Mouse (Mus musculus) embryonic facial prominence, embryonic 11.5 days (tissue): Measurements from ENCODE around the gene Foxj1. TPM values are rescaled to one million over a fixed set of nuclear protein-coding genes. Genes with fewer than 3 reads are reported as not detected.

Source experiments
- ATAC-seq: fragments of 200-750 bp; cut with Nextera tagmentation; replicated peaks from 2 replicates; pipeline ENCODE4 v1.8.0; 2017; ENCODE audit warnings: low read depth; ENCODE audit not compliant: insufficient number of reproducible peaks, low FRiP score, low TSS enrichment
- DNase-seq: peaks from one replicate; pipeline ENCODE4 v3.0.0-alpha.2; 2015; ENCODE audit warnings: low spot score
- H3K27ac ChIP-seq: fragments of 300-500 bp; sonication (generic); replicated peaks from 2 replicates; pipeline ENCODE4 v1.5.1; 2014; ENCODE audit warnings: mild to moderate bottlenecking, low read depth, low read length, control low read depth
- H3K27me3 ChIP-seq: fragments of 300-500 bp; sonication (generic); 2 replicates; pipeline ENCODE4 v1.6.1; 2014; ENCODE audit warnings: mild to moderate bottlenecking, low read length, moderate library complexity, mixed read lengths; ENCODE audit not compliant: control insufficient read depth, insufficient read depth
- H3K36me3 ChIP-seq: fragments of 300-500 bp; sonication (generic); replicated peaks from 2 replicates; pipeline ENCODE4 v1.6.1; 2014; ENCODE audit warnings: low read depth, mild to moderate bottlenecking, low read length, moderate library complexity, mixed read lengths; ENCODE audit not compliant: control insufficient read depth, insufficient read depth
- H3K4me1 ChIP-seq: fragments of 300-500 bp; sonication (generic); 2 replicates; pipeline ENCODE4 v1.6.1; 2014; ENCODE audit warnings: low read length, mixed read lengths; ENCODE audit not compliant: control insufficient read depth, insufficient read depth
- H3K4me2 ChIP-seq: fragments of 300-500 bp; sonication (generic); 2 replicates; pipeline ENCODE4 v1.6.1; 2014; ENCODE audit warnings: low read depth, mild to moderate bottlenecking, control low read depth, low read length, moderate library complexity
- H3K4me3 ChIP-seq: fragments of 300-500 bp; sonication (generic); 2 replicates; pipeline ENCODE4 v1.5.1; 2014; ENCODE audit warnings: low read depth, low read length, control low read depth
- H3K9ac ChIP-seq: fragments of 300-500 bp; sonication (generic); replicated peaks from 2 replicates; pipeline ENCODE4 v1.6.1; 2014; ENCODE audit warnings: mild to moderate bottlenecking, control low read depth, low read length
- H3K9me3 ChIP-seq: fragments of 300-500 bp; sonication (generic); replicated peaks from 2 replicates; pipeline ENCODE4 v1.6.1; 2016; ENCODE audit warnings: mild to moderate bottlenecking, low read length, inconsistent platforms, mixed read lengths; ENCODE audit not compliant: control insufficient read depth
- WGBS: fragments of 180-500 bp; shearing (Covaris S2); extraction: QIAGEN DNeasy Blood & Tissue Kit; methylation state at CpG from one replicate; pipeline ENCODE4 v1.1.7; 2014; 5-methylcytosine and 5-hydroxymethylcytosine counted together
- polyA plus RNA-seq: library from polyadenylated mRNA; unstranded; fragments of >200 nt; fragmentation: Nextera tagmentation; extraction: Ambion mirVana; gene quantifications from 2 replicates; pipeline ENCODE4 v1.2.1, GENCODE M21; 2014

Gene Foxj1
- polyA plus RNA-seq, 1 experiment from 2014 or later, result 0.79 TPM

GRCm38 (mm10) chr11:116337000-116337399 is 1.8 kb upstream of the Foxj1 start:
- peaks cover 3% of the 10 kb centered on the region for H3K4me1 ChIP-seq
- WGBS, result 66% methylated on average over 12 of the region's 12 CpGs

GRCm38 (mm10) chr11:116336393-116336792 is 1.2 kb upstream of the Foxj1 start:
- 92% methylated on average over 4 of the region's 4 CpGs for WGBS
- H3K27ac ChIP-seq, result no peak overlapping the region
- DNase-seq (no peak), ATAC-seq (no peak)
- no peak overlapping the region for H3K4me3 ChIP-seq
- H3K9ac ChIP-seq, result no peak overlapping the region; the same call in 1 of the 2 replicates
- peaks cover 16% of the 10 kb centered on the region for H3K27me3 ChIP-seq
- no peaks in the 10 kb centered on the region for H3K36me3 ChIP-seq
- H3K9me3 ChIP-seq, result no peaks in the 10 kb centered on the region
- peak overlapping the region; percentile 96; the same call in 1 of the 2 replicates for H3K4me2 ChIP-seq
- H3K4me1 ChIP-seq, result peaks cover 4% of the 10 kb centered on the region

More at GRCm38 (mm10) chr11:116337000-116337399, 1.8 kb upstream of the Foxj1 start:
- Histone ChIP-seq H3K4me3 (no peak overlapping the region), H3K27ac (no peak overlapping the region), H3K4me2 (no peak overlapping the region), H3K9ac (0 out of 2 replicates have a peak overlapping the region, but pooled peaks have one; percentile 9), H3K36me3 (no peaks in the 10 kb centered on the region), H3K9me3 (no peaks in the 10 kb centered on the region), H3K27me3 (peaks cover 16% of the 10 kb centered on the region)
- DNase-seq (no peak), ATAC-seq (no peak)

DNA sequence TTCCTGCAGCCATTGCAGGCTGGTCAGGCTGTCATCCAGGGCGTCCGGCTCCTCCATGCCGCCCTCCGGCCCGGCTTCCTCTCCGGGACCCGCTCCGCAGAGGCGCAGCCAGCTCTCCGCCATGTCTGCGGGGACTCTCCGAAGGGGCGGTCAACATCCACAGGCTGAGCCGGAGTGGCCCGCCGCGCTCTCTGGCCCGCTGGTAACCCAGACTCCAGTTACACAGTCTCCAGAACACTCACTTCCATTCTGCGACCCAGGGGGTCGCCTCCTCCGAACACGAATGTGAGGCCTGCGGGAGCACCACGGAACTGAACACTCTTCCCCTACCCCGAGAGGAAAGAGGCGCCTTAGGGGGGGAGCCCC is 799 bp downstream of the Foxj1 start:
- Histone ChIP-seq H3K4me3 (peak overlapping the region; percentile 26), H3K27ac (no peak overlapping the region), H3K9me3 (no peaks in the 10 kb centered on the region), H3K9ac (peak overlapping the region; percentile 33; the same call in 1 of the 2 replicates), H3K27me3 (peaks cover 16% of the 10 kb centered on the region), H3K4me2 (peak overlapping the region; percentile 35), H3K4me1 (peaks cover 4% of the 10 kb centered on the region), H3K36me3 (no peaks in the 10 kb centered on the region)
- ATAC-seq (no peak), DNase-seq (no peak)
- 3% methylated on average over 25 of the region's 26 CpGs for WGBS

- Histone ChIP-seq H3K27me3 (peaks cover 16% of the 10 kb centered on the region), H3K9me3 (no peaks in the 10 kb centered on the region), H3K9ac (peak overlapping the region; percentile 33; the same call in 1 of the 2 replicates), H3K4me2 (peak overlapping the region; percentile 35), H3K4me1 (peaks cover 4% of the 10 kb centered on the region), H3K36me3 (no peaks in the 10 kb centered on the region), H3K4me3 (peak overlapping the region; percentile 26), H3K27ac (no peak overlapping the region)
- DNase-seq, result no peak
- ATAC-seq, result no peak
- WGBS, result 22% methylated on average over 30 of the region's 31 CpGs
Observed at GRCm38 (mm10) chr11:116333526-116334416, 1.4 kb downstream of the Foxj1 start.

- Histone ChIP-seq H3K27me3 (peaks cover 16% of the 10 kb centered on the region), H3K4me2 (no peak overlapping the region), H3K27ac (no peak overlapping the region), H3K9ac (no peak overlapping the region), H3K4me3 (no peak overlapping the region), H3K36me3 (no peaks in the 10 kb centered on the region), H3K4me1 (peaks cover 4% of the 10 kb centered on the region), H3K9me3 (no peaks in the 10 kb centered on the region)
- DNase-seq, result no peak
- ATAC-seq, result no peak
- 84% methylated on average over 3 of the region's 3 CpGs for WGBS
Observed at GRCm38 (mm10) chr11:116332983-116333270, 2.3 kb downstream of the Foxj1 start.

- Histone ChIP-seq H3K4me3 (no peak overlapping the region), H3K4me1 (peaks cover 4% of the 10 kb centered on the region), H3K4me2 (no peak overlapping the region), H3K9ac (no peak overlapping the region), H3K27me3 (peaks cover 16% of the 10 kb centered on the region), H3K27ac (no peak overlapping the region), H3K36me3 (no peaks in the 10 kb centered on the region), H3K9me3 (no peaks in the 10 kb centered on the region)
- ATAC-seq, result 0 out of 2 replicates have a peak, but pooled peaks have one; percentile 16
- 42% methylated on average over 17 of the region's 19 CpGs for WGBS
- DNase-seq, result peak; percentile 16
Observed at GRCm38 (mm10) chr11:116332232-116332982, 2.8 kb downstream of the Foxj1 start.

DNA sequence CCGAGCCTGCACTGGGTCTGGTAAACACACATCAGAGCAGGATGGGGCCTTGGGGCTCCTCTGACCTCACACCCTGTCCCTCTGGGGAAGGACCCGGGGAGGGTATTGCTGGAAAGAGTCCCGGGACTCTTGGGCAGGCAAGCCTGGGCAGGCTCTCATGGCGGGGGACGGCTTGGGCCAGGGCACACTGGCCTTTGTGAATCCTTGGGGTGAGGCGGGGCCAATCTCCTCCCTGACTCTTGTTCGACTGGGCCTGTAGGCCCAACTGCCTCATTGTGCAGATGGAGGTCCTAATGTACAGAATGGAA is 5.0 kb downstream of the Foxj1 start:
- ATAC-seq (no peak), DNase-seq (no peak)
- WGBS, result 67% methylated on average over 7 of the region's 7 CpGs
- no peak overlapping the region for H3K4me3 ChIP-seq
- H3K9me3 ChIP-seq, result no peaks in the 10 kb centered on the region
- no peak overlapping the region; the same call in 1 of the 2 replicates for H3K27ac ChIP-seq
- no peak overlapping the region for H3K4me2 ChIP-seq
- no peak overlapping the region for H3K9ac ChIP-seq
- H3K27me3 ChIP-seq, result peaks cover 16% of the 10 kb centered on the region
- H3K36me3 ChIP-seq, result no peaks in the 10 kb centered on the region
- H3K4me1 ChIP-seq, result peaks cover 4% of the 10 kb centered on the region
